Mouse (Mus musculus): ENCODE measurements around the gene Acads.

DNA sequence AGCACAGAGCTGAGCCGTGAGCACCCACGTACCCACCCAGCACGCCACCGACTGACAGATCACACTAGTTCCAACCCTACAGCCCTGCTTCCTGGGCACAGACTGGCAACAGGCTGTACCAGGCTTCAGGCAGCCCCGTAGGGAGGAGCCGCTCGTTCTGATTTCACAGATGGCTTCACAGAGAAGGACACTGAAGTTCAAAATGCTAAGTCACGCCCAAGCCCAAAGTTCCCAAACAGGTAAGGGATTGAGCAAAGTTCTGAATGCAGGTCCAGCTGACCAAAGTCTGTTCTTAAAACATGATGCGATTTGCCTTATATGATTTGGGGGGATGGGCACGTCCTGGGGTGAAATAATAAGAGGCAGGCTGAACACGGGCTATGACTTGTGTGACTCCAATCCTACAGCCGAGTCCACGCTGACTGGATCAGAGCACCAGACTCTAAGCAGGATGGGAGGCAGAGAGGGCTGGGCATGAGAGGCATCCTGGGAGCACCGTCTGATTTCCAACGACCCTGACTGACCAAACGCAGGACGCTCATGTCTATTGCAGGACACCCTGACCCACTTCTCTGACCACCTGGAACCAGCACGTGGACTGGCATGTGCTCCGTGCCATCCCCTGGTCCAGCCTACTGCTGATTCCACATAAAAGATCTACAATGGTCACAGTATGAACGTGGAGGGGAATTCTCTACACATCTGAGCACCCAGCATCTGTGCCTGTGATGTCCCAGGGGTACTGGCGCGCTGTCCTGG is 8.5 kb upstream of the Acads start:
- TF ChIP-seq EP300 (IDR thresholded peaks at IDR 0.05) = no peak
- no peak for TF ChIP-seq CTCF (IDR thresholded peaks at IDR 0.05)

All from lung, postnatal 0 days (tissue).